Mouse (Mus musculus): Measurements from ENCODE around the gene Rreb1. TPM values are rescaled to one million over a fixed set of nuclear protein-coding genes. Genes with fewer than 3 reads are reported as not detected.

Gene Rreb1
- total and polyA plus RNA-seq, 2 experiments, result 9.0 to 12.4 TPM

GRCm38 (mm10) chr13:37924461-37924948 lies 146.3 kb downstream of the Rreb1 start:
- no peaks in the 10 kb centered on the region for H3K4me1 ChIP-seq (ENCODE audit: control insufficient read depth, insufficient read depth, low read length)
- no peak for TF ChIP-seq CTCF (IDR thresholded peaks at IDR 0.05; ENCODE audit: low read depth, low read length)
- TF ChIP-seq POLR2A (IDR thresholded peaks at IDR 0.05; ENCODE audit: extremely low read depth, insufficient read depth, low read length), result no peak
- no peaks in the 10 kb centered on the region for H3K27me3 ChIP-seq (ENCODE audit: control insufficient read depth, insufficient read depth, low read length)
- no peak overlapping the region for H3K9ac ChIP-seq (ENCODE audit: low read depth, low read length)
- H3K27ac ChIP-seq (replicated peaks; ENCODE audit: insufficient read depth, low read depth, low read length), result no peak overlapping the region
- peaks cover 59% of the 10 kb centered on the region for H3K36me3 ChIP-seq (ENCODE audit: control insufficient read depth, insufficient read depth, low read length)
- H3K79me2 ChIP-seq (ENCODE audit: control insufficient read depth, insufficient read depth, low read length), result peaks cover 13% of the 10 kb centered on the region; the same call in 1 of the 2 replicates
- H3K4me3 ChIP-seq (ENCODE audit: insufficient read depth, low read depth, low read length), result no peak overlapping the region
- 74% methylated on average over 4 of the region's 4 CpGs for WGBS
- no peak for DNase-seq (ENCODE audit: extremely low read depth, low read depth, low spot score)

- H3K4me1 ChIP-seq (ENCODE audit: control insufficient read depth, insufficient read depth, low read length), result no peaks in the 10 kb centered on the region
- no peak for TF ChIP-seq POLR2A (IDR thresholded peaks at IDR 0.05; ENCODE audit: extremely low read depth, insufficient read depth, low read length)
- TF ChIP-seq CTCF (IDR thresholded peaks at IDR 0.05; ENCODE audit: low read depth, low read length), result no peak
- H3K79me2 ChIP-seq (ENCODE audit: control insufficient read depth, insufficient read depth, low read length), result peaks cover 9% of the 10 kb centered on the region; the same call in 1 of the 2 replicates
- no peak overlapping the region for H3K27ac ChIP-seq (replicated peaks; ENCODE audit: insufficient read depth, low read depth, low read length)
- H3K9ac ChIP-seq (ENCODE audit: low read depth, low read length), result no peak overlapping the region
- 86% methylated on average over 3 of the region's 3 CpGs for WGBS
- no peaks in the 10 kb centered on the region for H3K27me3 ChIP-seq (ENCODE audit: control insufficient read depth, insufficient read depth, low read length)
- DNase-seq (ENCODE audit: extremely low read depth, low read depth, low spot score), result no peak
- peaks cover 56% of the 10 kb centered on the region for H3K36me3 ChIP-seq (ENCODE audit: control insufficient read depth, insufficient read depth, low read length)
- H3K4me3 ChIP-seq (ENCODE audit: insufficient read depth, low read depth, low read length), result no peak overlapping the region
Observed at GRCm38 (mm10) chr13:37926394-37926793, 148.2 kb downstream of the Rreb1 start.

- Histone ChIP-seq H3K4me1 (ENCODE audit: control insufficient read depth, insufficient read depth, low read length) (no peaks in the 10 kb centered on the region), H3K9ac (ENCODE audit: low read depth, low read length) (no peak overlapping the region), H3K27me3 (ENCODE audit: control insufficient read depth, insufficient read depth, low read length) (no peaks in the 10 kb centered on the region), H3K27ac (replicated peaks; ENCODE audit: insufficient read depth, low read depth, low read length) (no peak overlapping the region), H3K79me2 (ENCODE audit: control insufficient read depth, insufficient read depth, low read length) (peaks cover 12% of the 10 kb centered on the region; the same call in 1 of the 2 replicates), H3K36me3 (ENCODE audit: control insufficient read depth, insufficient read depth, low read length) (peaks cover 49% of the 10 kb centered on the region), H3K4me3 (ENCODE audit: insufficient read depth, low read depth, low read length) (no peak overlapping the region)
- DNase-seq (ENCODE audit: extremely low read depth, low read depth, low spot score), result no peak
- 96% methylated on average over 17 of the region's 17 CpGs for WGBS
- TF ChIP-seq CTCF (IDR thresholded peaks at IDR 0.05; ENCODE audit: low read depth, low read length), result no peak
Observed at GRCm38 (mm10) chr13:37929532-37929931, 151.3 kb downstream of the Rreb1 start.

- WGBS, result 85% methylated on average over 13 of the region's 13 CpGs
- TF ChIP-seq CTCF (IDR thresholded peaks at IDR 0.05; ENCODE audit: low read depth, low read length) (no peak), POLR2A (IDR thresholded peaks at IDR 0.05; ENCODE audit: extremely low read depth, insufficient read depth, low read length) (no peak)
- H3K79me2 ChIP-seq (ENCODE audit: control insufficient read depth, insufficient read depth, low read length), result peaks cover 12% of the 10 kb centered on the region; the same call in 1 of the 2 replicates
Observed at GRCm38 (mm10) chr13:37930091-37930490, 151.9 kb downstream of the Rreb1 start.

GRCm38 (mm10) chr13:37930621-37931020 lies 152.4 kb downstream of the Rreb1 start:
- Histone ChIP-seq H3K79me2 (ENCODE audit: control insufficient read depth, insufficient read depth, low read length) (peaks cover 12% of the 10 kb centered on the region; the same call in 1 of the 2 replicates), H3K36me3 (ENCODE audit: control insufficient read depth, insufficient read depth, low read length) (peaks cover 51% of the 10 kb centered on the region), H3K27ac (replicated peaks; ENCODE audit: insufficient read depth, low read depth, low read length) (no peak overlapping the region), H3K9ac (ENCODE audit: low read depth, low read length) (no peak overlapping the region), H3K27me3 (ENCODE audit: control insufficient read depth, insufficient read depth, low read length) (no peaks in the 10 kb centered on the region), H3K4me3 (ENCODE audit: insufficient read depth, low read depth, low read length) (no peak overlapping the region), H3K4me1 (ENCODE audit: control insufficient read depth, insufficient read depth, low read length) (no peaks in the 10 kb centered on the region)
- DNase-seq (ENCODE audit: extremely low read depth, low read depth, low spot score), result no peak
- TF ChIP-seq POLR2A (IDR thresholded peaks at IDR 0.05; ENCODE audit: extremely low read depth, insufficient read depth, low read length), result no peak
- no peak for TF ChIP-seq CTCF (IDR thresholded peaks at IDR 0.05; ENCODE audit: low read depth, low read length)
- 96% methylated on average over 23 of the region's 23 CpGs for WGBS

More at GRCm38 (mm10) chr13:37930091-37930490, 151.9 kb downstream of the Rreb1 start:
- Histone ChIP-seq H3K4me1 (ENCODE audit: control insufficient read depth, insufficient read depth, low read length) (no peaks in the 10 kb centered on the region), H3K9ac (ENCODE audit: low read depth, low read length) (no peak overlapping the region), H3K4me3 (ENCODE audit: insufficient read depth, low read depth, low read length) (no peak overlapping the region), H3K36me3 (ENCODE audit: control insufficient read depth, insufficient read depth, low read length) (peaks cover 49% of the 10 kb centered on the region), H3K27me3 (ENCODE audit: control insufficient read depth, insufficient read depth, low read length) (no peaks in the 10 kb centered on the region), H3K27ac (replicated peaks; ENCODE audit: insufficient read depth, low read depth, low read length) (no peak overlapping the region)
- DNase-seq (ENCODE audit: extremely low read depth, low read depth, low spot score), result no peak

- 75% methylated on average over 27 of the region's 27 CpGs for WGBS
- Histone ChIP-seq H3K36me3 (ENCODE audit: control insufficient read depth, insufficient read depth, low read length) (peaks cover 50% of the 10 kb centered on the region), H3K27ac (replicated peaks; ENCODE audit: insufficient read depth, low read depth, low read length) (no peak overlapping the region), H3K79me2 (ENCODE audit: control insufficient read depth, insufficient read depth, low read length) (peaks cover 12% of the 10 kb centered on the region; the same call in 1 of the 2 replicates), H3K4me1 (ENCODE audit: control insufficient read depth, insufficient read depth, low read length) (no peaks in the 10 kb centered on the region), H3K27me3 (ENCODE audit: control insufficient read depth, insufficient read depth, low read length) (no peaks in the 10 kb centered on the region), H3K9ac (ENCODE audit: low read depth, low read length) (no peak overlapping the region), H3K4me3 (ENCODE audit: insufficient read depth, low read depth, low read length) (no peak overlapping the region)
- no peak for TF ChIP-seq CTCF (IDR thresholded peaks at IDR 0.05; ENCODE audit: low read depth, low read length)
- no peak for TF ChIP-seq POLR2A (IDR thresholded peaks at IDR 0.05; ENCODE audit: extremely low read depth, insufficient read depth, low read length)
- DNase-seq (ENCODE audit: extremely low read depth, low read depth, low spot score), result no peak
Observed at GRCm38 (mm10) chr13:37931210-37931922, 153.2 kb downstream of the Rreb1 start.

Measured in liver, adult 2 months (tissue).